Mouse (Mus musculus) liver, embryonic 14.5 days (tissue): Measurements from ENCODE around the gene Gm4305. TPM values are rescaled to one million over a fixed set of nuclear protein-coding genes. Genes with fewer than 3 reads are reported as not detected.
"Not testable (repeated sequence)": the region's sequence is repeated elsewhere in the genome, so short reads cannot be mapped to it uniquely, and the experiment has no call there.

ENCODE experiments used
- ATAC-seq: fragments of 200-750 bp; cut with Nextera tagmentation; 2 replicates; pipeline ENCODE4 v1.8.0; 2017; ENCODE audit warnings: moderate number of reproducible peaks, mild to moderate bottlenecking, moderate library complexity; ENCODE audit not compliant: insufficient read depth
- DNase-seq, 3 experiments: peaks; one replicate each; pipeline ENCODE4 v3.0.0-alpha.2; 2012 to 2013; ENCODE audit warnings: low read depth in 3 of 3, low spot score in 3 of 3
- H3K27ac ChIP-seq: fragments of 300-500 bp; sonication (generic); 2 replicates; pipeline ENCODE4 v1.5.1; 2014; ENCODE audit warnings: moderate library complexity, mild to moderate bottlenecking, control low read depth, inconsistent platforms
- H3K27me3 ChIP-seq: fragments of 300-500 bp; sonication (generic); 2 replicates; pipeline ENCODE4 v1.6.1; 2014; ENCODE audit warnings: mild to moderate bottlenecking, low read length, moderate library complexity; ENCODE audit not compliant: control insufficient read depth, insufficient read depth
- H3K36me3 ChIP-seq: fragments of 300-500 bp; sonication (generic); replicated peaks from 2 replicates; pipeline ENCODE4 v1.6.1; 2014; ENCODE audit warnings: low read depth; ENCODE audit not compliant: control insufficient read depth, insufficient read depth
- H3K4me1 ChIP-seq, 2 experiments: fragments of 200-500 bp in 1 of 2; fragments of 300-500 bp in 1 of 2; sonication (generic) in 1 of 2; replicated peaks; 2 replicates each; pipeline ENCODE4 v1.6.1; 2012 to 2014; ENCODE audit warnings: antibody characterized with exemption in 1 of 2, inconsistent platforms in 1 of 2, low read length in 1 of 2; ENCODE audit not compliant: control insufficient read depth in 2 of 2, insufficient read depth in 2 of 2
- H3K4me2 ChIP-seq: fragments of 300-500 bp; sonication (generic); 2 replicates; pipeline ENCODE4 v1.6.1; 2014; ENCODE audit warnings: low read depth, mild to moderate bottlenecking, control low read depth, moderate library complexity
- H3K4me3 ChIP-seq, 2 experiments: fragments of 200-500 bp in 1 of 2; fragments of 300-500 bp in 1 of 2; sonication (generic) in 1 of 2; 2 replicates each; pipeline ENCODE4 v1.5.1; 2012 to 2014; ENCODE audit warnings: low read depth in 2 of 2, low read length in 2 of 2, mild to moderate bottlenecking in 2 of 2, control low read depth in 1 of 2, inconsistent platforms in 1 of 2, moderate library complexity in 1 of 2; ENCODE audit not compliant: insufficient read depth in 1 of 2
- H3K9ac ChIP-seq: fragments of 300-500 bp; sonication (generic); replicated peaks from 2 replicates; pipeline ENCODE4 v1.6.1; 2014; ENCODE audit warnings: mild to moderate bottlenecking, control low read depth, moderate library complexity
- H3K9me3 ChIP-seq: fragments of 300-500 bp; sonication (generic); 2 replicates; pipeline ENCODE4 v1.6.1; 2016; ENCODE audit warnings: low read length, mixed read lengths; ENCODE audit not compliant: control insufficient read depth
- WGBS: fragments of 180-500 bp; shearing (Covaris S2); extraction: QIAGEN DNeasy Blood & Tissue Kit; methylation state at CpG from one replicate; pipeline ENCODE4 v1.1.7; 2014; ENCODE audit not compliant: insufficient replicate concordance; 5-methylcytosine and 5-hydroxymethylcytosine counted together
- polyA plus RNA-seq, 2 experiments: library from polyadenylated mRNA; depleted of rRNA in 1 of 2; stranded (reverse) in 1 of 2; unstranded in 1 of 2; fragments of >200 nt; fragmentation: Nextera tagmentation in 1 of 2; extraction: Ambion mirVana in 1 of 2; gene quantifications; 2 replicates each; pipeline versions ENCODE4 v1.2.1 to v1.2.3; 2012 to 2014

Gene Gm4305
- polyA plus RNA-seq (2012; rRNA removed) (not detected in 2 replicates), polyA plus RNA-seq (2014; fragmentation: Nextera tagmentation; extraction: Ambion mirVana) (not detected in 2 replicates)

GRCm38 (mm10) chr10:100350793-100351192 is at the start of gene Gm4305:
Gene Gm4305, plus strand, starts transcription at chr10:100351093.
- H3K4me3 ChIP-seq, ATAC-seq, DNase-seq, H3K36me3 ChIP-seq, H3K27me3 ChIP-seq, H3K4me2 ChIP-seq, H3K9ac ChIP-seq, H3K4me1 ChIP-seq, H3K27ac ChIP-seq, H3K9me3 ChIP-seq: not testable (repeated sequence)
- no CpG with 5 or more reads among the region's 3 CpGs for WGBS

- H3K4me1 ChIP-seq = not testable (repeated sequence)
Observed at GRCm38 (mm10) chr10:100335376-100335775, 15.5 kb upstream of the Gm4305 start, which contains the start of gene Gm4301. Gene Gm4301, plus strand, starts transcription at chr10:100335676.

GRCm38 (mm10) chr10:100340536-100340935 is 10.4 kb upstream of the Gm4305 start, which contains the start of gene Gm4302:
Gene Gm4302, plus strand, starts transcription at chr10:100340836.
- not testable (repeated sequence) for DNase-seq, H3K36me3 ChIP-seq, H3K4me2 ChIP-seq, ATAC-seq, H3K27ac ChIP-seq, H3K4me3 ChIP-seq, H3K9ac ChIP-seq, H3K27me3 ChIP-seq, H3K4me1 ChIP-seq, H3K9me3 ChIP-seq
- WGBS = no CpG with 5 or more reads among the region's 3 CpGs

More at GRCm38 (mm10) chr10:100335376-100335775, 15.5 kb upstream of the Gm4305 start, which contains the start of gene Gm4301:
- not testable (repeated sequence) for ATAC-seq, H3K27ac ChIP-seq, H3K9ac ChIP-seq, H3K9me3 ChIP-seq, H3K36me3 ChIP-seq, DNase-seq, H3K4me3 ChIP-seq, H3K4me2 ChIP-seq, H3K27me3 ChIP-seq
- no CpG with 5 or more reads among the region's 2 CpGs for WGBS

GRCm38 (mm10) chr10:100345672-100346071 is 5.2 kb upstream of the Gm4305 start, which contains the start of gene Gm4303:
Gene Gm4303, plus strand, starts transcription at chr10:100345972.
- not testable (repeated sequence) for H3K4me2 ChIP-seq, H3K4me3 ChIP-seq, H3K27ac ChIP-seq, H3K9me3 ChIP-seq, H3K4me1 ChIP-seq, DNase-seq, H3K36me3 ChIP-seq, H3K9ac ChIP-seq, ATAC-seq, H3K27me3 ChIP-seq
- WGBS = no CpG with 5 or more reads among the region's 3 CpGs

GRCm38 (mm10) chr10:100356841-100357240 is 5.9 kb downstream of the Gm4305 start:
- H3K9ac ChIP-seq, H3K36me3 ChIP-seq, H3K27me3 ChIP-seq, H3K4me2 ChIP-seq, H3K4me3 ChIP-seq, H3K4me1 ChIP-seq, DNase-seq, H3K9me3 ChIP-seq, H3K27ac ChIP-seq, ATAC-seq: not testable (repeated sequence)
- WGBS = 42% methylated on average over 2 of the region's 2 CpGs

GRCm38 (mm10) chr10:100361038-100361437 is 10.1 kb downstream of the Gm4305 start, which contains the start of gene Gm4307:
Gene Gm4307, plus strand, starts transcription at chr10:100361338.
- not testable (repeated sequence) for H3K9ac ChIP-seq, H3K27ac ChIP-seq, H3K4me3 ChIP-seq, DNase-seq, H3K36me3 ChIP-seq, H3K4me2 ChIP-seq, ATAC-seq, H3K27me3 ChIP-seq, H3K4me1 ChIP-seq, H3K9me3 ChIP-seq
- no CpG with 5 or more reads among the region's 3 CpGs for WGBS

- H3K4me1 ChIP-seq, DNase-seq, ATAC-seq, H3K27me3 ChIP-seq, H3K4me2 ChIP-seq, H3K4me3 ChIP-seq, H3K36me3 ChIP-seq, H3K27ac ChIP-seq, H3K9ac ChIP-seq, H3K9me3 ChIP-seq: not testable (repeated sequence)
- no CpG with 5 or more reads among the region's 2 CpGs for WGBS
Observed at GRCm38 (mm10) chr10:100382460-100382859, 31.6 kb downstream of the Gm4305 start, which contains the start of gene Gm4312. Gene Gm4312, minus strand, starts transcription at chr10:100382560.
